Mouse (Mus musculus) neutrophil, adult 65 days (primary cell): ENCODE results near the gene Abcb8. TPM values are rescaled to one million over a fixed set of nuclear protein-coding genes. Genes with fewer than 3 reads are reported as not detected.

Source experiments
- total RNA-seq: library from RNA; stranded (reverse); gene quantifications from 2 replicates; pipeline ENCODE4 v1.2.4, GENCODE M21; 2023

The Abcb8 gene
- 7.5 and 10.0 TPM in 2 replicates for total RNA-seq

GRCm38 (mm10) chr5:24393392-24393997, at the start of gene Abcb8:
Gene Abcb8, plus strand, starts transcription at chr5:24393663.

GRCm38 (mm10) chr5:24351278-24351677, 42.2 kb upstream of the Abcb8 start, which contains the start of gene Kcnh2:
Gene Kcnh2, minus strand, starts transcription at chr5:24351604.

GRCm38 (mm10) chr5:24364508-24364907, 29.0 kb upstream of the Abcb8 start, which contains the start of gene Nos3:
Gene Nos3, plus strand, starts transcription at chr5:24364810.

GRCm38 (mm10) chr5:24391864-24392263, 1.6 kb upstream of the Abcb8 start, which contains the start of gene Atg9b:
Gene Atg9b, minus strand, starts transcription at chr5:24392143.

GRCm38 (mm10) chr5:24413042-24413693, 19.7 kb downstream of the Abcb8 start, which contains the start of gene Asic3:
Gene Asic3, plus strand, starts transcription at chr5:24413392.

GRCm38 (mm10) chr5:24423129-24424003, 29.9 kb downstream of the Abcb8 start, which contains the start of the genes Cdk5 and Slc4a2:
Gene Cdk5, minus strand, starts transcription at chr5:24423530.
Gene Slc4a2, plus strand, starts transcription at chr5:24423837.

GRCm38 (mm10) chr5:24444746-24445427, 51.4 kb downstream of the Abcb8 start, which contains the start of gene Fastk:
Gene Fastk, minus strand, starts transcription at chr5:24445287.

GRCm38 (mm10) chr5:24447624-24448298, 54.3 kb downstream of the Abcb8 start, which contains the start of gene Tmub1:
Gene Tmub1, minus strand, starts transcription at chr5:24447854.

GRCm38 (mm10) chr5:24452030-24452690, 58.7 kb downstream of the Abcb8 start, which contains the start of gene Agap3:
Gene Agap3, plus strand, starts transcription at chr5:24452177.

Other genes with a start within 250 kb of the Abcb8 start
- 3.8 and 4.4 TPM in 2 replicates for gene Nupl2, start 228.7 kb upstream of the Abcb8 start, total RNA-seq
- gene Kcnh2, start 42.1 kb upstream of the Abcb8 start, total RNA-seq: 0.47 TPM in 1 of 2 replicates, not detected in the other
- not detected in 2 replicates for gene Nos3, start 28.9 kb upstream of the Abcb8 start, total RNA-seq
- gene Atg9b, start 1.5 kb upstream of the Abcb8 start, total RNA-seq: 0.88 and 1.4 TPM in 2 replicates
- not detected in 2 replicates for gene Asic3, start 19.7 kb downstream of the Abcb8 start, total RNA-seq
- 25.8 and 33.8 TPM in 2 replicates for gene Cdk5, start 29.9 kb downstream of the Abcb8 start, total RNA-seq
- gene Slc4a2, start 30.2 kb downstream of the Abcb8 start, total RNA-seq: 45.7 and 72.9 TPM in 2 replicates
- 24.9 and 28.9 TPM in 2 replicates for gene Fastk, start 51.6 kb downstream of the Abcb8 start, total RNA-seq
- 10.6 and 10.8 TPM in 2 replicates for gene Tmub1, start 54.2 kb downstream of the Abcb8 start, total RNA-seq
- 19.1 and 29.0 TPM in 2 replicates for gene Agap3, start 58.5 kb downstream of the Abcb8 start, total RNA-seq
- gene Gbx1, start 133.5 kb downstream of the Abcb8 start, total RNA-seq: not detected in 2 replicates
- not detected in 2 replicates for gene Asb10, start 147.3 kb downstream of the Abcb8 start, total RNA-seq
- gene 4931409K22Rik, start 163.1 kb downstream of the Abcb8 start, total RNA-seq: not detected in 2 replicates
- 19.1 and 28.7 TPM in 2 replicates for gene Abcf2, start 183.8 kb downstream of the Abcb8 start, total RNA-seq
- 17.2 and 24.3 TPM in 2 replicates for gene Chpf2, start 193.1 kb downstream of the Abcb8 start, total RNA-seq
- 0.16 and 0.28 TPM in 2 replicates for gene Smarcd3, start 230.7 kb downstream of the Abcb8 start, total RNA-seq